Comparison of ENCODE assay signal across 8 mouse cellular contexts in genomic region chr16:78238052-78238701, GRCm38 (mm10).
A peak's percentile ranks its signal among the peaks of the same experiment; 100 is the strongest.
DNase-seq lines count a peak whose midpoint lies in the region; ATAC-seq lines count a peak whose summit lies in the region.

No protein-coding gene starts in this region.

- H3K27me3 ChIP-seq in embryonic facial prominence, embryonic 11.5 days (ENCODE audit: control insufficient read depth, insufficient read depth, low read length), result no peaks in the 10 kb centered on the region
- no peaks in the 10 kb centered on the region for H3K27me3 ChIP-seq in hindbrain, embryonic 13.5 days
- peaks cover 39% of the 10 kb centered on the region for H3K27me3 ChIP-seq in liver, embryonic 15.5 days

- WGBS in embryonic facial prominence, embryonic 11.5 days, result 0% methylated on average over 18 of the region's 18 CpGs
- WGBS in hindbrain, embryonic 13.5 days, result under 1% methylated on average over 18 of the region's 18 CpGs
- WGBS in liver, embryonic 15.5 days (ENCODE audit: insufficient replicate concordance), result 3% methylated on average over 18 of the region's 18 CpGs

- DNase-seq in cerebellum, adult 11-12 months, result no peak
- peak; percentile 67 for DNase-seq in ES-CJ7 (ENCODE audit: low read depth, low spot score)
- peak; percentile 75 for DNase-seq in embryonic facial prominence, embryonic 11.5 days (ENCODE audit: low spot score)
- DNase-seq in right cerebral cortex, postnatal 10 days (ENCODE audit: low spot score in 2 of 2), result peak; percentile 66 to 68
- no peak for DNase-seq in spleen, postnatal 14 days (ENCODE audit: low spot score in 2 of 2)

- H3K9me3 ChIP-seq in embryonic facial prominence, embryonic 11.5 days (replicated peaks; ENCODE audit: control insufficient read depth, low read length), result no peaks in the 10 kb centered on the region
- H3K9me3 ChIP-seq in hindbrain, embryonic 13.5 days, result no peaks in the 10 kb centered on the region
- no peaks in the 10 kb centered on the region for H3K9me3 ChIP-seq in liver, embryonic 15.5 days (replicated peaks)

- no peak overlapping the region; the same call in 1 of the 2 replicates for H3K27ac ChIP-seq in embryonic facial prominence, embryonic 11.5 days (replicated peaks; ENCODE audit: low read depth, low read length)
- H3K27ac ChIP-seq in hindbrain, embryonic 13.5 days, result peak overlapping the region; percentile 95
- H3K27ac ChIP-seq in liver, embryonic 15.5 days (replicated peaks), result no peak overlapping the region

- peaks cover 4% of the 10 kb centered on the region; the same call in 1 of the 2 replicates for H3K4me1 ChIP-seq in embryonic facial prominence, embryonic 11.5 days (ENCODE audit: control insufficient read depth, insufficient read depth, low read length)
- peaks cover 17% of the 10 kb centered on the region for H3K4me1 ChIP-seq in hindbrain, embryonic 13.5 days (replicated peaks)
- H3K4me1 ChIP-seq in liver, embryonic 15.5 days (replicated peaks), result no peaks in the 10 kb centered on the region

- H3K9ac ChIP-seq in embryonic facial prominence, embryonic 11.5 days (replicated peaks; ENCODE audit: low read length), result peak overlapping the region; percentile 58
- H3K9ac ChIP-seq in hindbrain, embryonic 13.5 days, result peak overlapping the region; percentile 74
- no peak overlapping the region for H3K9ac ChIP-seq in liver, embryonic 15.5 days

- peak overlapping the region; percentile 32 for H3K4me3 ChIP-seq in embryonic facial prominence, embryonic 11.5 days (ENCODE audit: low read depth, low read length)
- H3K4me3 ChIP-seq in hindbrain, embryonic 13.5 days, result peak overlapping the region; percentile 40
- H3K4me3 ChIP-seq in liver, embryonic 15.5 days (replicated peaks), result peak overlapping the region; percentile 35

- peak; percentile 49; the same call in 1 of the 2 replicates for ATAC-seq in cerebellum, adult (ENCODE audit: insufficient number of reproducible peaks, low FRiP score, low TSS enrichment)
- peak; percentile 79 for ATAC-seq in embryonic facial prominence, embryonic 11.5 days (replicated peaks; ENCODE audit: insufficient number of reproducible peaks, low FRiP score, low TSS enrichment, low read depth)
- peak; percentile 71 for ATAC-seq in hindbrain, embryonic 13.5 days (ENCODE audit: low FRiP score)
- ATAC-seq in liver, embryonic 15.5 days (ENCODE audit: insufficient read depth), result no peak

- H3K36me3 ChIP-seq in embryonic facial prominence, embryonic 11.5 days (replicated peaks; ENCODE audit: control insufficient read depth, insufficient read depth, low read depth, low read length), result no peaks in the 10 kb centered on the region
- no peaks in the 10 kb centered on the region for H3K36me3 ChIP-seq in hindbrain, embryonic 13.5 days
- no peaks in the 10 kb centered on the region for H3K36me3 ChIP-seq in liver, embryonic 15.5 days (replicated peaks)

- H3K4me2 ChIP-seq in embryonic facial prominence, embryonic 11.5 days (ENCODE audit: low read depth, low read length), result peak overlapping the region; percentile 69
- H3K4me2 ChIP-seq in hindbrain, embryonic 13.5 days, result peak overlapping the region; percentile 71
- H3K4me2 ChIP-seq in liver, embryonic 15.5 days, result peak overlapping the region; percentile 57

Comparison
In these comparisons a context has a peak if more than half of its experiments do, and no peak if none do; other contexts are left out.
1. DNase-seq: peak in ES-CJ7 (single experiment), embryonic facial prominence, embryonic 11.5 days (single experiment) and right cerebral cortex, postnatal 10 days (2 of 2); none in cerebellum, adult 11-12 months (single experiment) and spleen, postnatal 14 days (0 of 2).
2. Peak in every context shown above with its lines, with median percentiles within 50 percentile points of each other: H3K4me2 ChIP-seq and H3K4me3 ChIP-seq.